Mouse (Mus musculus): ENCODE data around the gene Mkrn1.

DNA sequence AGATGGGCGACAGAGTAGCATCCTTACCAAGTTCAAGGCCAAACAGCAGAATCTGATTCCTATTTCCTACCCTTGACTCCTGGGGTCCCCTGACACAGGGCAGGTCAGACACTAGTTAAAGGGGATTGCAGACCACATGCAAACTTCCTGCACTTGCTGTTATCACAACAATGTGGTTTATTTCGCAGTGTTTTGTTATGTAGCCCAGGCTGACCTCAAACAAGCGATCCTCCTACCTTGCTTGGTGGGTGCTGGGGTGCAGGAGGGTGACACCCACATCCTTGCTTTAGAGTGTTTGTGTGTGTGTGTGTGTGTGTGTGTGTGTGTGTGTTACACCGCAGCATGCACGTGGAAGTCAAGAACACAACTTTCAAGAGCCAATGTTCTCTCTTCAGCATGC lies 49.2 kb upstream of the Mkrn1 start:
- TF ChIP-seq POLR2A (IDR thresholded peaks at IDR 0.05; ENCODE audit: borderline replicate concordance, extremely low read depth, low read depth, low read length), result no peak
- TF ChIP-seq CTCF (IDR thresholded peaks at IDR 0.05; ENCODE audit: insufficient read depth, low read length), result no peak

Data from lung, adult 2 months (tissue).